Mouse (Mus musculus) c-Kit-negative CD71-positive TER-119-positive erythroid progenitor cells, embryonic 14.5 days (primary cell): ENCODE measurements around the gene Dennd1a.

Experiments used
- DNase-seq: peaks from one replicate; pipeline ENCODE4 v3.0.0-alpha.2; 2013; ENCODE audit warnings: low read depth, low spot score

Gene Dennd1a

DNA sequence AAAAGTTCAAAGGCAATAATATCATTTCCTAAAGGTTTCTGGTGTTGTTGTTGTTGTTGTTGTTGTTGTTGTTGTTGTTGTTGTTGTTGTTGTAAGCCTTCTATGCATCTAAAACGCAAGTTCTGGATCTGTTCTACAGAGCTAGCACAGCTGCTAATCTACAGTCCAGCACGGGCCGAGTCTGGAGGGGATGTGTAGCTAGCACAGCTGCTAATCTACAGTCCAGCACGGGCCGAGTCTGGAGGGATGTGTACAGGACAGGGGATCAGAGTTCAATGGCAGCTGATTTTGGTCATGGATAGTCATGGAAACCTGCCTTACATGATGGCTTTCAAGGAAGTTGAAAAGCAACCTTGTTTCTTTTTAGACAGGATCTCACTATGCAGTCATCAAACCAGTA lies 57.3 kb downstream of the Dennd1a start:
- no peak for DNase-seq

DNA sequence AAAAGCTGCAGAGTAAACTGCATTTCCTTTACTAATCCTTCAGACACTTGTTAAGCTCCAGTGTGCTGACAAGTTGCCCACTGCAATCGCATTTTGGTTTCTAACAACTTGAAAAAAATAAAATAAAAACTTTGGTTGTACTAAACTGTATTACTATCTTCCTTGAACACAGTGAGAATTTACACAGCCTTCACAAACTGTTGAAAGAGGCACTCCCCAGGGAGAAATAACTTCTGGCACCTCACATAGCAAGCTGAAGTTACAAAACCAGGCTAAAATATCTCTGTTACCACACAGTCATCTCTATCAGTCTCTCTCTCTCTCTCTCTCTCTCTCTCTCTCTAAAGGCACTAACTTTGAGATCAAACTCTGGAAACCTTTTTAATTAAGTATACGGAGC lies 63.4 kb downstream of the Dennd1a start:
- no peak for DNase-seq

DNA sequence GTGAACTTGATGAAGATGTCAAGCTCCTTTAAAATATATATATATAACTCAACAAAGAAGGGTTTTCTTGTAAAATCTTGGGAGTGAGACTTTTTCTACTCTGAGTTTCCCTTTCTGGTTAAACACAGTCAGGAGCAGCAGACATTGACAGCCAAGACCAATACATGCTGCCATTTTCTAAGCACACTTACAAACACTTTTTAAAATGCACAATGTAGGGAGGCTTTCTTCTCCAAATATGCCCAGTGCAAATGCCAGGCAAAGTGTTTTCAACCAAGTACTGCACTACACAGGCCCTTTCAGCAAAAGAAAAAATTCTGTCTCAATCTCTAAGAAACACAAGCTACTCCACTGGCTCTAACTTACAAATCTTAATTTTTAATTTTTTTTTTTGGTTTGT lies 65.7 kb downstream of the Dennd1a start:
- DNase-seq: no peak

DNA sequence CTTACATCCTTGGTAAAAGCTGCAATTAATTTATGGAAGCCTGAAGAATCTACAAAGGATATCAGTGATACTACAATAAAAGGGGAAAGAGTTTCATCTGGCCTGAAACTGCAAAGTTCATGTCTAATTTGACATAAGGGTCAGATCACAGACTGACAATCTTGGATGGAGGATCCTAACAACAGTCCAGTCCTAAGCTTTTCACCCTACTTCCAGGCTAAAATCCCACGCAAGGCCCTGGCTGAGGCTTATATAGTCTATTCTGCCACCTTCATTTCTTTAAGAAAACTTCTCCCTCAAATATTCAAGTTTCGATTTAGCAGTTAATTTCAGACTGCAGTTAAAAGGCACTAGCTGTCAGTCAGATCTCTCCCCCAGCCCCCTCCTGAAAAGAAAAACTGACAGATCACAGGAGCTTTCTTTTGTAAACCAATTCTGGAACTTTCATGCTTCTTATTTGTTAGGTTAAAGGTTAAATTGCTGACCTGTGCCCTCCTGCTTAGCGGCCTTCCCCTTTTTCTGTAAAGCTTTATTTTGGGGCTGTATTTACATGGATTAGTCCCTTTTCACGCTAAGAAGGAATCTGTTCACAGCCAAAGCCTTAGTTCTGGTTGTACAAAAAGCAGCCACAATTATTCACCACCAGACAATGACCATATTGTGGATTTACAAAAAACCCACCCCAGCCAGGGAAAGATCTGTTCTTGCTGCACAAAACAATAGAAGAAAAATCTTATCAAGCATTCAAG lies 66.3 kb downstream of the Dennd1a start:
- no peak for DNase-seq

DNA sequence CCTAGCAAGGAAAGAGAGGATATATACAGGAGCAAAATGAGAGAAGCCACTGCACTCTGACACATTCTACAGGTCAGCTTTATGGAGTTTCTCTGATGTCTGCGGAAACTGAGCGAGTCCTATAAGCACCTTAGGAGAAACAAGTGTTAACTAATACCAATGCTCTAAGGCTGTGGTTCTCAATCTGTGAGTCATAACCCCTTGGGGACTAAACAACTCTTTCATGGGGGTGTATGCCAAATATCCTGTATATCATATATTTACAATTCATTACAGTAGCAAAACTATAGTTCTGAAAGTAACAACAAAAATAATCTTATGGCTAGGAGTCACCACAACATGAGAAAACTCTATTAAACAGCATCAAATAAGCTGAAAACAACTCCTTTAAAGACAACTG lies 67.5 kb downstream of the Dennd1a start:
- no peak for DNase-seq

DNA sequence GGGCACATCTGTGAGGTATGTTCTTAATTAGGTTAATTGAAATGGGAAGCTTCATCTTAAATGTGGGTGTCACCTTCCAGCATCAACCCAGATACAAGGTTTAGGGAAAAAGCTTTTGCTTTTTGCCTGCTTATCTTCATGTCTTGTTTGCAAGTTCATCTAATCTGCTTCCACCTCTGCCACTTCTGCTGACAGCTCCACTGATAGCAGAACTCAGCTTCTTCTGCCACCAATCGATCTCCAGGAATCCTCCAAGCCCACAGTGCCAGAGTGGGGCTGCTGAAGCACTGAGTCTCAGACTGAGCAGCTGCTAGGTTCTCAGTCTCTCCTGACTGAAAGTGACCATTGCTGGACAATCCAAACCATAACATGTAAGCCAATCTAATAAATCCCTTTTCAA lies 74.1 kb downstream of the Dennd1a start:
- no peak for DNase-seq

DNA sequence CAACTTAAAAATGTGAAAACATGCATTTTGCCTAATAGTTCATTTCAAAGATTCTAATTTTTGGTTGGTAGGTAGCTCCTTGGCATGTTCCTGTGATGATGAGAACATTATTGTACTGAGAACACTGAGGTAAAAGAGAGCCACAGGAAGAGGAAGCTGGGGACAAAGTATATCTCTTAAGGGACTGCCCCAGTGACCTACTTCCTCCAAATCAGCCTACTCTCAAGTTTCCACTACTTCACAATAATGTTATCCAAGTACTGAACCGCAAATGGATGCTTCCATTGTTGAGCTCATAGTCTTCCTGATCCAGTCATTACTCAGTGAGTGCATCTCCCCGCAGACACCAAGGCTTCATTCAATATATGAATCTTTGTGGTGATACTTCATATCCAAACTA lies 75.8 kb downstream of the Dennd1a start:
- DNase-seq: no peak

DNA sequence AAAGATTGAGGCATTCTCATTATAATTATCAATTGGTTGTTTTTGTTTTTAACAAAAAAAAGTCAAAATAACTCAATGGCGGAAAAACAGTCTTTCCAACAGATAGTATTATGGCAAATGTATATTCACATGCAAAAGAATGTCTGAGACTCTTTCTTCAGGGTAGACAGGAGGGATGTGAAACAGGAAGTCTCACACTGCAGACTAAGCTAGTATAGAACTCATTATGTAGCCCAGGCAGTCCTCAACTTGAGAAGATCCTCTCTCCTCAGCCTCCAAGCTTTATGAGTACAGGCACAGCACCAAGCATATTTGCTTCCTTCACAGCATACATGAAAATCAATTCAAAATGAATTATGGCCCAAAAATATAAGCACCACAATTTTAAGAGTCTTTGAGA lies 79.4 kb downstream of the Dennd1a start:
- no peak for DNase-seq

DNA sequence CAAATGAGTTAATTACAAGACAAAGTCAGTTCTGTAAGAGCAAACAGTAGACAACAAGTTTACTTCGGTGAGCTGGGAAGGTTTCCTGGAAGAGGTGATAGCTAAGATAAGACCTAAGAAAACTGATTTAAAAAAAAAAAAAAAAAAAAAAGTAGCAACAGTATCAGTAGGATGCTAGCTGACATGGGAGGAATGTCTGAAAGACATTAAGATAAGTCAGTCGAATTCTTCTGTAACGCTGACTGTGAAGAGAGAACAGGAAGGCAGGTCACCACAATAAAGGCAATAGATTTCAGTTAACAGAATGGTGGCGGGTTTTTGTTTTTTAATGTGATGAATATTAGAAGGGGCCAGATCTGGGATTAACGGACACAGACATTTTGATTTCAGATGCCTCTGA lies 81.9 kb downstream of the Dennd1a start:
- DNase-seq: no peak

DNA sequence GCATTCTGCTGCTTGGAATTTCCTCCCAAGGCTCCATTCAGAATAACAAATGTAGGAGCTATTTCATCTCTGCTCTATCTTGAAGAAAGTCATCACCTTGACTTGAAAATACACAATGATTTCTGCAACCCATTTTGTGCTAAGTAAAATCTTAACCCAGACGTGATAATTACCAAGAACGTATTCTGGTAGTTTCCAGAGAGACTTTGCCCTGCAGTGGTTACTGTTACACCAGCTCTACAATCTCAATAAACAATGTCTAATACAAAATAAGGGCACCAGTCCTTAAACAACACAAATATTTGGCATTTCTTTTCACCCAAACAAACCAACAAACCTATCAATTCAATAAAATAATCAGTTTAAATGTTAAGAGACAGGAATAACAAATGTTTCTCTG lies 82.5 kb downstream of the Dennd1a start:
- DNase-seq: no peak

DNA sequence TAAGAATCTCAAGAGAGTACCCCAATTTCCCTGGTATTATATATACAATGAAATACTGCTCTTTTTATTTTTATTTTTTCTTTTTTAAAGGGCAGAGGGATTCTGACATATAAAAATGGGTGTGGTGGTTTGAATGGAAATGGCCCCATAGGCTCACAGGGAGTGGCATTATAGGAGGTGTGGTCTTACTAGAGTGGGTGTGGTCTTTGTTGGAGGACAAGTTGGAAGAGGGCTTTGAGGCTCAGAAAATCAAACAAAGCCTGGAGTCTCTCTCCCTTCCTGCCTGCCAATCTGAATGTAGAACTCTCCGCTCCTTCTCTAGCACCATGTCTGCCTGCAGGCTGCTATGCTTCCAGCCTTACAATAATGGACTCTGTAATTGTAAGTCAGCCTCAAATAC lies 89.1 kb downstream of the Dennd1a start:
- no peak for DNase-seq

DNA sequence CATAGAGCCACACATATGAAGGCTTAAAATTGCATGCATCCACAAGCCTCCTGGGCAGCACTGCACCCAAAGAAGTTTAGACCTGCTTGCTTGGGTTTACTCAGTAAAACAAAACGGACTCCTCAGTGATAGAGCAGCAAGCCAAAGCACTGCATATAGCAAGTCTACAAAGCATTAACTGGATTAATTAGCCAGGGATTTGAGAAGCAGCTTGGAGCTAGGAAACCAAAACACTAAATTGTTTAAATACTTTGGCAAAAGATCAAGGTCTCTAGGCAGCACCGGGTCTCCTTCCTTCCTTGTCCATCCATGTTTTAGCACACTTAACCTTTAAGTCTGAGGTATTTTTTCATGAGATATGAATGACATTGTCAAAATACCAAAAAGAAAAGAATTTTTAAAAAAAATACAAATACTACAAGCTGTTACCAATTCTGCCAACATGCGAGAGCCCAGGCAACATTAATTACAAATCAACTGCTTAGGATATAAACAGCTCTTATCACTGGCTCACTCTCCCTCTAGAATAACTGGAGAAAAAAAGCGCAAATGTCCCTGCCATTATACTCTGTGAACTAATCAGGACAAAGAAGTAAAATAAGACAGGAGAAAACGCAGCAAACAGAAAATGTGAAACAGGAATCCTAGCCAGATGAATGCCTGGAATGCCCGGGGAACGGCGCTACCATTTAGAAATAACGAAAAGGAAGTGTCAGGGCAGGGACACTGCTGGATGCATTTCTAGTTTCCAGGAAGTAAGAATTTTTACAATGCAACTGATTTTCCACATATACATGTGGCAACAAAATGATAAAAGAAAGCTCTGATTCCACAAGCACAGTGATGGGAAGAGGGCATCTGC lies 90.8 kb downstream of the Dennd1a start:
- DNase-seq: no peak

DNA sequence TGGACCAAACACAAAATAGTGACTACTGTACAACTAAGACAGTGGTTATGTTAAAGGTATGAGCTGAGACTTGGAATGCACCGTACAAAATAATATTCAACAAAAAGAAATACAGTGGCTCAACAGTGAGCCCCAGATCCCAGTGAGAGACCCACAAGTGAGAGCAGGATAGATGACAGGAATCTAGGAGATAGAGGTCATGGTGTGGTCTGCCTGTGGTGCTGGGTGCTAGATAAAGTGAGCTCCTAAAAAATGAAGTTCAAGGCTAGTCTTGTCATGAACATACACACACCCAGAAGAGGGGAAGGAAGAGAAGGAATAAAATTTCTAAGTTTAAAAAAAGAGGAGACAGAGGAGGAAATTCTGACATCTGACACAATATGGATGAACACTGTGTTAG lies 95.2 kb downstream of the Dennd1a start:
- DNase-seq: peak; percentile 49

DNA sequence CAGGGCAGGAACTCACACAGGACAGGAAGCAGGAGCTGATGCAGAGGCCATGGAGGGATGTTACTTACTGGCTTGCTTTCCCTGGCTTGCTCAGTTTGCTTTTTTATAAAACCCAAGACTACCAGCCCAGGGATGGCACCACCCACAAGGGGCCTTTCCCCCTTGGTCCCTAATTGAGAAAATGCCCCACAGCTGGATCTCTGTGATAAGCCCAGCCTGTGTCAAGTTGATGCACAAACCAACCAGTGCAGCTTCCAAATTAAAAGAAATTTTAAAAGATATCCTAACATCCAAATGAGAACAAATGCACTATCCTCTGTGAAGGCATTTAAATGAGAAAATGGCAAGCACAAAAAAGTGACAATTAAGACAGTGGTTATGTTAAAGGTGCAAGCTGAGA lies 95.6 kb downstream of the Dennd1a start:
- peak; percentile 62 for DNase-seq

DNA sequence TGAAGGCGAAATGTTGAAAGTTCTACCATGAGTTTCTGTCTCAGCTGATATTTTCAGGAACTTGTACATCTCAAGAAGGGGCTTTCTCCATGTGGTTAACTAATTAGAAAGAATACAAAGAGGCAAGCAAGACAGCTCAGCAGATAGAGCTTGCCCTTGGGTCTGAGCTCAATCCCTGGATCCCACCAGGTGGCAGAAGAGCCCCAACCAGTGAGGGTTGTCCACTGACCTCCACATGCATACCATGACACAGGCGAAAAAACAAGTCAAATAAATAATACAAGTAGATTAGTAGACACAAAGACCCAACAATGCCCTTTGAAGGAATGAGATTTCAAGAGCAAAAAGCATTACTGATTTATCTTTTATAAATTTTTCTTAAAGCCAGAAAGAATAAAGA lies 100.8 kb downstream of the Dennd1a start:
- no peak for DNase-seq

DNA sequence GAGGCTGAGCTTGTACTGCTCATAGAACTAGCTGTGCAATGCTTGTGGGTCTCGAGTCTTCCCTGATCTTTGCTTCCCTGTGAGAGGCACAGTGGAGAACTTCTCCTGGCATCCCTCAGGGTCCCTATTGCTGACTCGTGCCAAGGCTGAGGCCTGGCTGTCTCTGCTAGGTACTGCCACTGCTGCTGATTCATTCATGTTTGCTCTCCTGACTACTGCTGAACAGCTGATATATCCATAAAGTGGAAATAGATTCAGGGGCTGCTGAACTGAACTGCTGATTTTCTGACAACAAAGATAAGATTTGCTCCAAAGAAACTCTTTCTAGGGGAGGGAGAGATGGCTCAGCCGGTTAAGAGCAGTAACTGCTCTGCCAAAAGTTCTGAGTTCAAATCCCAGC lies 102.2 kb downstream of the Dennd1a start:
- no peak for DNase-seq

DNA sequence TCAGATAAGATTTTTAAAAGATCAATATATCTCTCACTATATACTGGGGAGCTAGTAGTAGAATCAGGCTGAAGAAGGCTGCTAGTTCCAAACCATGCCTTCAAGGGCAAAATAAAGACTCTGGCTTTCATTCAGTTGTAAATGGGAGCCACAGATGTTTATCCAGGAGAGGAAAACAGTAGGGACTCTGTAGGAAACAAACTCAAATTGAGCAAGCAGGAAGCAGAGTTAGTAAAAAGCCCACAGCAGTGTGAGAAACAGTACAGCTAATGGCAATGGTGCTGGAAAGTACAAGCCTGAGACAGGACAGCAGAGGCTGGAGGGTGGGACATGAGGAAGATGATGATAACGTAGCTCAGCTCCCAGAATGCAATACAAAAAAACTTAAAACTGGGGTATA lies 103.3 kb downstream of the Dennd1a start:
- no peak for DNase-seq

DNA sequence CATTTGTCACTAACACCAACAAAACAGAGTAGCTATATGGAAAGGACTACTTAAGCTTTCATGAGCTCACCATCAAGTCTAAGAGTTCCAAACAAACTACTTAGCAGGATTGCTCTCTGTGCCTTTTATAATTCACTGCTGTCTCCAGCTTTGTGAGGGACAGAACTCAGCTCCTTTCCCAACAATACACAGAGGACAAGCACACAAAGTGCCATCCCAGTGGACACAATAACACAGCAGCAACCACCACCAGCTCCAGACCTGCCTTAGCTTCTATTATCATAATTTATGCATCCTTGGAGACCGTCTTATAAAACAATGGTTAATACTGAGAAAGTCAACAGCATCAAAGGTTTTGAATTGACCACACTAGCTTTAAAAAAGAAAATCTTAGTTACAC lies 104.9 kb downstream of the Dennd1a start:
- no peak for DNase-seq

DNA sequence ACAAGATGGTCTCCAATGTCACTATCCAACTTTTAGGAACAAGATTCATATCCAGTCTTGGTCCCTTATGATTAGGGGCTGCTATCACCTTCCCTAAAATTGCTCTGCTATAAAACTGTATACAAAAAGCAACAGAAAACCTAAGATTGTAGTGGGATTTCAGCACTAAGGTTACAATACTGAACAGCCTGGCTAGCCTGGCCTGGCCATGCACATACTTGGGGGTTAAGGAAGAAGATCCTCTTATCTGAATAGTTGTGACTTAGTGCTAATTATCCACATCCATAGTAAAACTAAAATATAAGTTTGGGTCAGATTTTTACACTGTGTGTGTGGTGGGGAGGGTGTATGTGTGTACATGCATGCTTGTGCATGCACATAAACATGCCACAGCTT lies 109.6 kb downstream of the Dennd1a start:
- DNase-seq: no peak

DNA sequence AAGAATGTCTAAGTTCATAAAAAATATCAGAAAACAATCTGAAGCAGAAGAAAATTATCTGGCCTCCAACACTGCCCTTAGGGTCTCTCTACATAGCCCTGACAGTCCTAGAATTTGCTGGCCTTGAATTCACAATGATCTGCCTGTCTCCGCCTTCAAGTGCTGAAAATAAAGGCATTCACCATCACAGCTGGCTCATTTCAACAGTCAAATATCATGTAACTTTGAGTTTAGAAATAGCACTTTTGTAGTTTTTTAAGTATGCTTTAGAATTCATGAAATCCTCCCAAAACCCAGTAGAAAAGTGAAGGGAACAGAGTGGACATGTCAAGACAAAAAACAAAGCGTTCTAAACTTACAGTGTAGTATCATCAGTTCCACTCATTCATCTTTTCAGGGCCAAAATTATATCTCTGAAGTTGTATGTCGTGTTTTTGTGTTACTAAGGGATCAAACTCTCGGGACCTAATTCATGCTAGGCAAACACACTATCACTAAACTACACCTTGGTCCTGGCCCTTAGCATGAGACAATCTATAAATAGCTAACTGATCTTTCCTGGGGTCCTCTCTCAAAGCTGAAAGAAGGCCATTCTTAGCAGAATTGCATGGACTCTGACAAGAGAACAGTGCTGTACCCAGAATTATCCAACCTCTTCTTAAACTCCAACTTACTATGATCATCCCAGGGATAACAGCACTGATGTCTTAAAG lies 110.2 kb downstream of the Dennd1a start:
- no peak for DNase-seq

DNA sequence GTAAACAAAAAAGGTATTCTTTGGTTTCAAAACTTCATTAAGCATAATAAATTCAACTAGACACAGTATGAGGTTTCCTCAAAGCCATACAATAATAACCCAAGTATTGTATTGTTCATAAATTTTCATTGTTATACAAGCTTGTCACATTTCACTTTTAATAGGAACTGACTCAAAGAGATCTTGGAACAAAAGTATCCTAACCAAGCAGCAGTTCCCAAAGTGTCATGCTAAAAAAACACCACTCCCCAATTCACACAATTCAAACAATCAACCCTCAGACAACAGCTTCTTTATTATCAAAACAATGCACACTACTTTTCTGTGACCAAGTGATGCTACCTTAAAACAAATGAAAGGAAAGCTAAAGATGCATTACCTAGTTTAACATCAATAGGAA lies 111.9 kb downstream of the Dennd1a start:
- no peak for DNase-seq

DNA sequence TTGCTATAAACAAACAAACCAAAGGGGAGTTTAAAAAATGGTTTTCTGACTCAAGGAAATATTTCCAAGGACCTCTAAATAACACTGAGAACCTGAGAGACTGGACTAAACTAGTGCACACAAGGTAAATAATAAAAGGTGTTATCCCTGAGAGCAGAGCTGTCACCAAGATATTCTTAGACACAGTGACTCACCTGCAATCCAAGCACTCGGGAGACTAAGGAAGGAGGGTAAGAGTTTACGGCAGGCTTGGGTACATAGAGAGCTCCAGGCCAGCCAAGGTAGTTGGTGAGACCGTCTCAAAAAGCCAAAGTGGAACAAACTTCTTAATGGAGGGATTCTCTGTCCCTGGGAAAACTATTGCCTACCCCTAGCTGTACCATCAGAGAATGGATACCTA lies 118.6 kb downstream of the Dennd1a start:
- no peak for DNase-seq

DNA sequence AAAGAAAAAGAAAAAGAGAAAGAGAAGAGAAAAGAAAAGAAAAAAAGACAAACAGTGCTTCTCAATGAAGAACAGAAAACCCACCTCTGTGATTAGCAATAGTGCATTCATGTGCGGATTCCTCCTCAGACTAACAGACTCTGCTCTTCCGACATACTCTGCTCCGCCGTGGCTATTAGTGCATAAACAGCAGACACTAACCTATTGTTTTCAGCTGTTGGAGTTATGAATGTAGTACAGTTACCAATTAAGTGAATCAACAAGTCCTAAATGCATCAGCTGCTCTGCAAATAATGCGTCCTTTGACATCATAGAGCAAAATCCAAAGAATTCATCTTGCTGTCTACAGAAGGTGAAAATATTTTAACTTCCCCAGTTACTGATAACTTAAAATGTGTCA lies 121.2 kb downstream of the Dennd1a start:
- no peak for DNase-seq
